Mouse (Mus musculus): ENCODE results near the gene Cnrip1.

GRCm38 (mm10) chr11:17082953-17083352 is 31.6 kb downstream of the Cnrip1 start:
- peak; percentile 79 for TF ChIP-seq CTCF (IDR thresholded peaks at IDR 0.05)
- no peak for TF ChIP-seq EP300 (IDR thresholded peaks at IDR 0.05)

Data from lung, postnatal 0 days (tissue).